ENCODE assay signal across 11 mouse cellular contexts in the genomic region with DNA sequence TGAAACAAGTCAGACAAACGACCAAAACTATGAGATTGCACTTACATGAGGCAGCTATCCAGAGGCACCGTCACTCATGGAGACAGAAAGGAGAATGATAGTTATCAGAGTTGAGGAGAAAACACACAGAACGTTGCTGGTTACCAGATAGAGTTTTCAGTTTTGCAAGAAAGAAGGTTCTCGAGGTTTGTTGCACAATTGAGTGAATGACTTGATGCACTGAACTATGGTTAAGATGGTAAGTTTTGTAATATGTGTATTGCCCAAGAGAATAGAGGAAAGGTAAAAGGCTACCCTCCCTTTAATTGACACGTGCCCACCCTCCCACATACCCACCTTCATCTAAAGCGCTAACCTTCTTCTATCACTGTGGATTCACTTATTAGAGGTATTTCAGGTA.
A peak's percentile ranks its signal among the peaks of the same experiment; 100 is the strongest.
DNase-seq lines count a peak whose midpoint lies in the region.
"Had no signal": no experiment of that assay in that cellular context is flagged by ENCODE, and none has a peak within 500 bp of the region (broad histone marks: within the 10 kb centered on the region; RNA-seq: fewer than 3 reads in every experiment).

No protein-coding gene starts in this region.

- DNase-seq in adrenal gland, postnatal 10 days, result peak; percentile 25
- DNase-seq in adrenal gland, postnatal 25 days, result no peak
- peak; percentile 56 for DNase-seq in lung, postnatal 36 days
- DNase-seq in lung, postnatal 14 days, result no peak
- peak; percentile 82 for DNase-seq in fat pad, adult 2 months (ENCODE audit: extremely low read depth, low read depth, low spot score)
- no peak for DNase-seq in spleen, postnatal 4 days (ENCODE audit: low spot score in 2 of 2)
- DNase-seq in ovary, adult 18-20 months (ENCODE audit: low spot score), result no peak
- DNase-seq: kidney, adult 11 months; kidney, postnatal 36 days; midbrain, embryonic 14.5 days; thymus, postnatal 4 days had no signal

Comparison
In these comparisons a context has a peak if more than half of its experiments do, and no peak if none do; other contexts are left out.
1. DNase-seq: peak in adrenal gland, postnatal 10 days (single experiment), lung, postnatal 36 days (single experiment) and fat pad, adult 2 months (single experiment); none in adrenal gland, postnatal 25 days (single experiment), lung, postnatal 14 days (single experiment), spleen, postnatal 4 days (0 of 2) and ovary, adult 18-20 months (single experiment).